Mouse (Mus musculus) brain, embryonic 14.5 days (tissue): Measurements from ENCODE around the gene Rpl6.

Experiments
- CTCF ChIP-seq: fragments of 200-500 bp; IDR thresholded peaks from 2 replicates; pipeline ENCODE4 v1.5.1; 2012; ENCODE audit warnings: inconsistent platforms, mild to moderate bottlenecking, moderate library complexity, borderline replicate concordance; ENCODE audit not compliant: insufficient read depth, insufficient read length; ENCODE audit errors: extremely low read depth
- POLR2A ChIP-seq: fragments of 200-500 bp; IDR thresholded peaks from 2 replicates; pipeline ENCODE4 v1.6.1; 2012; ENCODE audit warnings: mild to moderate bottlenecking, inconsistent platforms, borderline replicate concordance; ENCODE audit not compliant: poor library complexity, insufficient read depth, insufficient read length, severe bottlenecking; ENCODE audit errors: extremely low read depth

DNA sequence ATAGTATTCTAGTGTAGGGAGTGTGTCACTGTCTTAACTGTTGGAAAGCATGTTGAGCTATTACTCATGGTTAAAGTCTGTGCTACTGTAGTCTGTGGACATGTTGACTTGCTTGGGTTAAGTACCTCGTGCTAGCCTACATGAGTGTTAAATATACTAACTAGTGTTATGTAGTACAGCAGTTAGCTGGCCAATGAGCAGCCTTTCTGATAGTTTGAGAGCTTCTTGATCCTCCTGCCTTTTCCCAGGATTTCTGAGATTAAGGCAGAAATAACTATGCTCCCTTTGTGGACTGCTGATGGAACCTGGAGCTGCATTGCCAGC, 6.3 kb downstream of the Rpl6 start:
- no peak for TF ChIP-seq CTCF
- TF ChIP-seq POLR2A: no peak
